Mouse (Mus musculus): ENCODE measurements around the gene Cfap99. TPM values are rescaled to one million over a fixed set of nuclear protein-coding genes. Genes with fewer than 3 reads are reported as not detected.

The Cfap99 gene
- polyA plus RNA-seq, 1 experiment = not detected

DNA sequence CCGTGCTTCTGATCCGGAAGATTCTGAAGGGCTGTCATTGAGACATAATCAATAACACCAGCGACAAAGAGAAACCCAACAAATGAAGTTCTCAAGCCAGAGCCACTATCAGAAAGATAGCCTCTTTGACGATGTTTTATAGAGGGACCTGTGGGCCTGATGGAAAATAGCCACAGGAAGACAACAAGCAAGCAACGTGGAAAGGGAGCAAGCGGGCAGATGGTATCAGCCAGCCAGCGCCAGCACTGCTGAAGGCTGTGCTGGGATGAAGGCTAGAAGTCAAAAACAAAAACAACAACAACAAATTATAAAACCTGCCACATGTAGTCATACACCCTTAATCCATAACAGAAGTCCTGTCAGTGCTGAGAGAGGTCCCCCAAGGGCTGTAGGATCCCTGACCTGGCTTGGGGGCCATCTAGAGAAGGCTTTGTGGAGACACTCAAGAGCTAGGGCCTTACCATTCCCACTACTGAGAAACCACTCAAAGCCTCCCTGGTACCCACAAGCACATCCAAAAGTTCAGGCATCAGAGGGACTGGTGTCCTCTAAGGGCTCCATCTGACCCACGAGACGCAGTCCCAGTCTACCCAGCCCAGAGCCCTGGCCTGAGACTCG lies 13.6 kb upstream of the Cfap99 start:
- TF ChIP-seq CTCF (IDR thresholded peaks at IDR 0.05; ENCODE audit: low read depth, low read length) = no peak
- no peak for TF ChIP-seq POLR2A (IDR thresholded peaks at IDR 0.05; ENCODE audit: borderline replicate concordance, low read depth, low read length)
- H3K27ac ChIP-seq (ENCODE audit: insufficient read depth, low read depth, low read length) = no peak overlapping the region
- H3K4me1 ChIP-seq (ENCODE audit: control insufficient read depth, insufficient read depth, low read length) = 0 out of 2 replicates have a peak, but pooled peaks cover 2% of the 10 kb centered on the region
- H3K4me3 ChIP-seq (ENCODE audit: insufficient read depth, low read length) = no peak overlapping the region

GRCm38 (mm10) chr5:34276191-34276590 lies 12.2 kb upstream of the Cfap99 start:
- H3K27ac ChIP-seq (ENCODE audit: insufficient read depth, low read depth, low read length) = no peak overlapping the region
- H3K4me1 ChIP-seq (ENCODE audit: control insufficient read depth, insufficient read depth, low read length) = peaks cover 2% of the 10 kb centered on the region; the same call in 1 of the 2 replicates
- no peak overlapping the region for H3K4me3 ChIP-seq (ENCODE audit: insufficient read depth, low read length)
- TF ChIP-seq CTCF (IDR thresholded peaks at IDR 0.05; ENCODE audit: low read depth, low read length) (no peak), POLR2A (IDR thresholded peaks at IDR 0.05; ENCODE audit: borderline replicate concordance, low read depth, low read length) (no peak)

DNA sequence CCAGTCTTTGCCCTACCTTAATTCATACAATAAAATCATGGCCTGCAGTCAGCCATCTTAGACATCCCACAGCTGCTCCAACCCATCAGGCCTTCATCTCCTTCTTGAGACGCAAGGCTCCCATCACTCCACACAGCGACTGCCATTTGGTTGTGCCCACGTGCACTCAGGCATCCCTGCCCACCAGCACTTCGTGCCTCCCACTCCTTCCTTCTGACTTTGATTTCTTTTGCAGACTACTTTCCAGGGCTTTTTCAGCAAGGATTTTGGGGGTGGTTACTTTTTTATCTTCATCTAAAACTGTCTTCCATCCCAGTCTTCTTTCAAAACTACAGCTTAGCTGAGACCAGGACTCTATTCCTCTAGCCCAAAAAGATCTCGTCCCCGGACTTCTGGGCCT lies 11.7 kb upstream of the Cfap99 start:
- TF ChIP-seq POLR2A (IDR thresholded peaks at IDR 0.05; ENCODE audit: borderline replicate concordance, low read depth, low read length) = no peak
- no peak for TF ChIP-seq CTCF (IDR thresholded peaks at IDR 0.05; ENCODE audit: low read depth, low read length)
- Histone ChIP-seq H3K27ac (ENCODE audit: insufficient read depth, low read depth, low read length) (no peak overlapping the region), H3K4me3 (ENCODE audit: insufficient read depth, low read length) (no peak overlapping the region), H3K4me1 (ENCODE audit: control insufficient read depth, insufficient read depth, low read length) (peaks cover 5% of the 10 kb centered on the region)

DNA sequence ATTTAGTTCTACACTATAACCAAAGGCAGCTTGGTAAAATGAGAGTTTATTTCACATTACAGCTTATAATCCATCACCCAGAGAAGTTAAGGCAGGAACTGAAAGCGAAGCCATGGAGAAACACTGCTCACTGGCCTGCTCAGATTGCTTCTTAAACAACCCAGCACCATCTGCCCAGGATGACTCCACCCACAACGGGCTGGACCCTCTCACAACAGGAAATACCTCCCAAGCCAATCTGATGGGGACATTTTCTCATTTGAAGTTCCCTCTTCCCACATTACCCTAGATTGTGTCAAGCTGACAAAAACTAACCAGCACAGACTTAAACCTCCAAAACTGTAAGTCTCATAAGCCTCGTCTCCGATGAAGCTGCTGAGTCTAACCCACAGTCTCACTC lies 10.3 kb upstream of the Cfap99 start:
- TF ChIP-seq POLR2A (IDR thresholded peaks at IDR 0.05; ENCODE audit: borderline replicate concordance, low read depth, low read length) = no peak
- no peak for TF ChIP-seq CTCF (IDR thresholded peaks at IDR 0.05; ENCODE audit: low read depth, low read length)
- Histone ChIP-seq H3K4me3 (ENCODE audit: insufficient read depth, low read length) (no peak overlapping the region), H3K4me1 (ENCODE audit: control insufficient read depth, insufficient read depth, low read length) (peaks cover 5% of the 10 kb centered on the region), H3K27ac (ENCODE audit: insufficient read depth, low read depth, low read length) (no peak overlapping the region)

- TF ChIP-seq CTCF (IDR thresholded peaks at IDR 0.05; ENCODE audit: low read depth, low read length) = no peak
- TF ChIP-seq POLR2A (IDR thresholded peaks at IDR 0.05; ENCODE audit: borderline replicate concordance, low read depth, low read length) = no peak
- H3K4me1 ChIP-seq (ENCODE audit: control insufficient read depth, insufficient read depth, low read length) = peaks cover 7% of the 10 kb centered on the region
- H3K27ac ChIP-seq (ENCODE audit: insufficient read depth, low read depth, low read length) = no peak overlapping the region
- H3K4me3 ChIP-seq (ENCODE audit: insufficient read depth, low read length) = no peak overlapping the region
Observed at GRCm38 (mm10) chr5:34279214-34279613, 9.2 kb upstream of the Cfap99 start.

DNA sequence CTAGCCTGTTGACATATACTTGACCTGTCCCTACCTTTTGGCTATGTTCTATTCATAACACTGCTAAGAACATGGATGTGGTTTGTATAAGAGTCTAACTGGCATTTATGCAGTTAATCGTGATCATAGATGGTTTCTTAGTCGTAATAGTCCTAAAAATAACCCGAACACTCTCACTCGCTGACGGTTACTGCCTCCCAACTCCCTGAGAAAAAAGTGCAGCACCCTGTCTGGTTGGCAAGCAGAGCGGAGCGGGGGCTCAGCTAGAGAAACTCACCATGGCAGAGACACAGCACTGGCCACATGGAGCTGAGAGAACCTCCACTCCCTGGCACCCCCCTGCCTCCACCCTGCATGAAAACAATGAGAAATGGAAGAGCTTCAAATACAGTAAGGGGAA lies 7.4 kb upstream of the Cfap99 start:
- Histone ChIP-seq H3K4me3 (ENCODE audit: insufficient read depth, low read length) (no peak overlapping the region), H3K27ac (ENCODE audit: insufficient read depth, low read depth, low read length) (no peak overlapping the region), H3K4me1 (ENCODE audit: control insufficient read depth, insufficient read depth, low read length) (peaks cover 13% of the 10 kb centered on the region)
- no peak for TF ChIP-seq POLR2A (IDR thresholded peaks at IDR 0.05; ENCODE audit: borderline replicate concordance, low read depth, low read length)
- TF ChIP-seq CTCF (IDR thresholded peaks at IDR 0.05; ENCODE audit: low read depth, low read length) = no peak

GRCm38 (mm10) chr5:34283355-34283754 lies 5.0 kb upstream of the Cfap99 start:
- TF ChIP-seq CTCF (IDR thresholded peaks at IDR 0.05; ENCODE audit: low read depth, low read length) (no peak), POLR2A (IDR thresholded peaks at IDR 0.05; ENCODE audit: borderline replicate concordance, low read depth, low read length) (no peak)
- H3K27ac ChIP-seq (ENCODE audit: insufficient read depth, low read depth, low read length) = no peak overlapping the region
- no peak overlapping the region for H3K4me3 ChIP-seq (ENCODE audit: insufficient read depth, low read length)
- peaks cover 11% of the 10 kb centered on the region for H3K4me1 ChIP-seq (ENCODE audit: control insufficient read depth, insufficient read depth, low read length)

DNA sequence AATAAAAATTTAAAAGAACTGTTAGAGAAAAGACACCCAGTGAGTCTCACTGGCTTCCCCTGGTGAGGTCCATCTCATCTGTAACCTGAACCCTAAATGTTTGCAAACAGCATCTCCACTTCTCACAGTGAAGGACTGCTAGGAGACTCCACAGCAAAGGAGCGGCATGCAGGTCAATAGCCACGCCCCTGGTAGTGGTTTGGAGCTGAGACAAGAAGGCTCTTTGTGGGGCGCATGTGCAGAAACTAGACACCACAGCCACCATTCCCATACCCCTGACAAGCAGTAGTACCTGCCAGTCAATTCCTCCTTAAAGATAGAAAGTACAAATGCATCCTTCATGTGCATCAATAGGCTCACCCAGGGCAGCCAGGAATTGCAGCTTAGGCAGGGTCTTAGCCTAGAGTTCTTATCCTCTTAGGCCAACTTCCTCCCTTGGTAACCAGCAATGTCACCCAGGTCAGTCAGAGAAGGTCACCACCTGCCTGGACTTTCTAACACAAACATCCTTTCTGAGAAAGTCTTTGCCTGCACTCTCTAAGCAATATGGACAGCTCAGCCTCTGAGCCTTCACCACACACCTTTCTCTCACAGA lies 4.1 kb upstream of the Cfap99 start:
- peaks cover 11% of the 10 kb centered on the region for H3K4me1 ChIP-seq (ENCODE audit: control insufficient read depth, insufficient read depth, low read length)
- H3K27ac ChIP-seq (ENCODE audit: insufficient read depth, low read depth, low read length) = no peak overlapping the region
- TF ChIP-seq POLR2A (IDR thresholded peaks at IDR 0.05; ENCODE audit: borderline replicate concordance, low read depth, low read length) = no peak
- no peak for TF ChIP-seq CTCF (IDR thresholded peaks at IDR 0.05; ENCODE audit: low read depth, low read length)
- H3K4me3 ChIP-seq (ENCODE audit: insufficient read depth, low read length) = no peak overlapping the region

GRCm38 (mm10) chr5:34285285-34285684 lies 3.1 kb upstream of the Cfap99 start:
- Histone ChIP-seq H3K27ac (ENCODE audit: insufficient read depth, low read depth, low read length) (no peak overlapping the region), H3K4me3 (ENCODE audit: insufficient read depth, low read length) (no peak overlapping the region), H3K4me1 (ENCODE audit: control insufficient read depth, insufficient read depth, low read length) (peaks cover 11% of the 10 kb centered on the region)
- TF ChIP-seq POLR2A (IDR thresholded peaks at IDR 0.05; ENCODE audit: borderline replicate concordance, low read depth, low read length) (no peak), CTCF (IDR thresholded peaks at IDR 0.05; ENCODE audit: low read depth, low read length) (no peak)

DNA sequence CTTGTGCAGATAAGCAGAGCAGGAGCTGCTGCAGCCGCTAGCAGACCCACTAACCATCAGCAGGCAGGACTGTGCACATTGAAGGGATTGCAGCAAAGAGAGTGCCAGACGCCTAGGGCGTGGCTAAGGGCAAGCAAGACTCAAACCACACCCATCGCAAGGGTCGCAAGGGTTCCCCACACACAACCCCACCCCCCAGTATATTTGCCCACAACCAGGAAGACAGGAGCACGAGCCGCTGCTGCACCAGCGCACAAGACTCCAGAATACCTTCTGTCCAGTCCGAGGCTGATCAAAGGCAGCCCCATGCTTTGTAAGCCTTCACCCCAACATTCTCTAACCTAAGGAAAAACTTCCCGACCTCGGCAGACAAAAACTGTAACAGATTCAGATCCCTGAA lies 1.9 kb upstream of the Cfap99 start:
- TF ChIP-seq CTCF (IDR thresholded peaks at IDR 0.05; ENCODE audit: low read depth, low read length) (no peak), POLR2A (IDR thresholded peaks at IDR 0.05; ENCODE audit: borderline replicate concordance, low read depth, low read length) (no peak)
- no peak overlapping the region for H3K27ac ChIP-seq (ENCODE audit: insufficient read depth, low read depth, low read length)
- peaks cover 9% of the 10 kb centered on the region for H3K4me1 ChIP-seq (ENCODE audit: control insufficient read depth, insufficient read depth, low read length)
- H3K4me3 ChIP-seq (ENCODE audit: insufficient read depth, low read length) = 0 out of 2 replicates have a peak overlapping the region, but pooled peaks have one; percentile 24
